Mouse (Mus musculus): ENCODE measurements around the gene Lingo4. TPM values are rescaled to one million over a fixed set of nuclear protein-coding genes. Genes with fewer than 3 reads are reported as not detected.

Gene Lingo4
- total RNA-seq, 2 experiments from 2014 or later = 0.78 to 1.2 TPM

Other genes with a start within 250 kb of the Lingo4 start
- not detected for gene Gm10696, start 220.3 kb upstream of the Lingo4 start, total RNA-seq (2021)
- not detected for gene Gm5286, start 201.8 kb upstream of the Lingo4 start, total RNA-seq (2021)
- not detected for gene Gm4778, start 134.5 kb upstream of the Lingo4 start, total RNA-seq (2021)
- gene Them4, start 88.4 kb upstream of the Lingo4 start, total RNA-seq (2021) = 10 to 100 TPM; 27.6 to 30.7 TPM
- not detected for gene Them5, start 56.4 kb upstream of the Lingo4 start, total RNA-seq (2021)
- gene C2cd4d, start 36.1 kb upstream of the Lingo4 start, total RNA-seq (2021) = not detected
- gene Rorc, start 25.7 kb upstream of the Lingo4 start, total RNA-seq (2021) = under 1 TPM; 0.57 to 0.86 TPM
- 10 to 100 TPM; 39.1 to 43.4 TPM for gene Tdrkh, start 14.8 kb downstream of the Lingo4 start, total RNA-seq (2021)
- 10 to 100 TPM; 44.7 to 45.3 TPM for gene Mrpl9, start 44.8 kb downstream of the Lingo4 start, total RNA-seq (2021)
- gene Oaz3, start 45.4 kb downstream of the Lingo4 start, total RNA-seq (2021) = not detected
- gene Celf3, start 79.8 kb downstream of the Lingo4 start, total RNA-seq (2021) = 100 to 1,000 TPM; 156 to 195 TPM
- 1 to 10 TPM; 5.7 to 6.3 TPM for gene Riiad1, start 81.8 kb downstream of the Lingo4 start, total RNA-seq (2021)
- gene Snx27, start 184.2 kb downstream of the Lingo4 start, total RNA-seq (2021) = 100 to 1,000 TPM; 113 to 119 TPM
- not detected for gene Gm10972, start 244.6 kb downstream of the Lingo4 start, total RNA-seq (2021)